Mouse (Mus musculus) embryonic stem cell, embryonic (primary cell): ENCODE data around the gene Plet1.

Source experiments
- CTCF ChIA-PET, 4 experiments: fragments of 300-600 bp in 2 of 4; fragments of 350-600 bp in 2 of 4; sonication (Branson Sonifier 250); formaldehyde crosslinking; loops; one replicate each; lab custom pipeline; 2022; ENCODE audit warnings: inconsistent platforms in 2 of 4; lab: Charles Lee
- POLR2A ChIA-PET, 4 experiments: fragments of 300-600 bp in 2 of 4; fragments of 350-600 bp in 2 of 4; sonication (Branson Sonifier 250); formaldehyde crosslinking; loops; one replicate each; lab custom pipeline; 2022; ENCODE audit warnings: antibody characterized with exemption in 4 of 4, inconsistent platforms in 1 of 4; lab: Charles Lee

The Plet1 gene

DNA sequence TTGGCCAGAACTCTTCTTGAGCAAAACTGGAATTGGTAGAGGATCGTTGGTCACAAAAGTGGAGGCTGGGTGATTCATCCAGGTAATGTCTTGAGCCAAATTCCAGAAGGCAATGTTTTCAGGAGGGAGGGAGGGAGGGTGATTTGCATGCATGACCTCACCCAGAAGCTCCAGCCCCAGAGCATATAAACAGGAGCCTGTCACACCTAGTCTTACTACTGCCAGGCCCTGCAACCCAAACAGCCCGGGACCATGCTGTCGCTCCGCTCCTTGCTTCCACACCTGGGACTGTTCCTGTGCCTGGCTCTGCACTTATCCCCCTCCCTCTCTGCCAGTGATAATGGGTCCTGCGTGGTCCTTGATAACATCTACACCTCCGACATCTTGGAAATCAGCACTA, at the start of gene Plet1:
Gene Plet1 (plus strand): TSS at position 215 of the 400 bp plus-strand sequence.
- ChIA-PET CTCF (interaction anchor here in 2 of 4 experiments (0.7 to 1.3 kb wide), 3 partner anchors 13 to 42 kb away, joined by 3 to 4 read pairs (median 3); partner anchors contain the start of gene Pts (in 1 of the 2)), POLR2A (interaction anchor here in 2 of 4 experiments (1.0 to 2.6 kb wide), 9 partner anchors 8 to 370 kb away, joined by 3 to 11 read pairs (median 5); partner anchors contain the start of gene Pts (in 1 of the 2))

DNA sequence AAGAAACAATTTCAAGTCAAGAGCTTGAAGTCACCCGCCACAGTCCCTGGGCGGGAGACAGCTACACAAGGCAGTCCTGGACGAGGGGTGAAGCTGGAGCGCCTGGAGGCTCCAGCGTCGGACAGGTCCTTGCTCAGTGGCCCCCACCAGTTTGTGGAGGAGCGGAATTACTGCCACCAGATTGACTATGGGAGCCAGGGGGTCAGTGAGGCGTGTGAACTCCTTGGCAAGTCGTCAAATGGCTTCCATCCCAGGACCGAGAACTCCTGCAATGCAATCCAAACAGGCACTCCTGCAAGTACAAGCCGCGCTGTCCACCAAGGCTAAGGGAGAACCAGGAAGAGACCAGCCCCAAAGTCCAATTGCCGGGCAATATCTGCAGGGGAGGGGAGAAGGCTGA, 45.3 kb upstream of the Plet1 start:
- CTCF ChIA-PET, result interaction anchor here (0.6 to 3.5 kb wide), 14 partner anchors 9 to 1748 kb away, joined by 3 to 29 read pairs (median 4); partner anchors contain the start of gene Pts (in 4 of the 4)
- POLR2A ChIA-PET, result interaction anchor here in 2 of 4 experiments (0.7 to 1.7 kb wide), 9 partner anchors 8 to 331 kb away, joined by 3 to 7 read pairs (median 3); partner anchors contain the start of gene Pts (in 1 of the 2)

DNA sequence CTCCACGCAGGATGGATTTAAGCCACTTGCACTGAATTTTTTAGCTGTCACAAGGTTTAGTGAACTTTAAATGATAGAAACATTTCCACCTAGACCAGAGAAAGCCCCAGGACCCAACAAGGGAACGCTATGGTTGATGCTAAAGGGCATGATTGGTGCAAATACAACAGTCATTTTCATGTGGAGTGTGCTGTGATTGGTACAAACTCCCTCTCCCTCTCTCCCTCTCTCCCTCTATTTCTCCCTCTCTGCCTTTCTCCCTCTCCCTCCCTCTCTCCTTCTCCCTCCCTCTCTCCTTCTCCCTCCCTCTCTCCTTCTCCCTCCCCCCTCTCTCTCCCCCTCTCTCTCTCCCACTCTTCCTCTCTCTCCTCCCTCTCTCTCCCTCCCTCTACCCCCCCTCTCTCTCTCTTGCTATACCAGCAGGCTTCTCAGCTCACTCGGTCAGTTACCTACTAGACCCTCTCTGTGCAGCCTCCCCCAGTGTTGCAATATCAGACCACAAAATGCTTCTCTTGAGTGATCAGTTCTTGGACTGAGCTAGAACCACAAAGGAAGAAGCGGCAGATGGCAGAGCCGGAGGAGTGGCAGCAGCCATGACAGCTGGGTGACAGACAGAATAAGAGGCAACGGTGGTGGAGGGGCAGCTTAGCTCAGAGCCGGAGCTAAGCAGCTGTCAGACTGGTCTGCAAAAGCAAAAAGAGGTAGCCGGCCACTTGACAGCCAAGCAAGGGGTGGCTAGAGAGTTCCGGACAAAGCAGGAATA, 42.7 kb upstream of the Plet1 start:
- ChIA-PET CTCF (interaction anchor here (0.5 to 3.6 kb wide), 75 partner anchors 8 to 963 kb away, joined by 3 to 80 read pairs (median 4); partner anchors contain the start of genes Pts (in 4 of the 4), Il18 (in 2 of the 4), Bco2 (in 1 of the 4) and Hspb2 (in 1 of the 4)), POLR2A (interaction anchor here (0.6 to 1.8 kb wide), 18 partner anchors 9 to 207 kb away, joined by 3 to 16 read pairs (median 3); partner anchors contain the start of genes Pts (in 4 of the 4), Dlat (in 1 of the 4), Plet1 (in 1 of the 4) and Sdhd (in 1 of the 4))

DNA sequence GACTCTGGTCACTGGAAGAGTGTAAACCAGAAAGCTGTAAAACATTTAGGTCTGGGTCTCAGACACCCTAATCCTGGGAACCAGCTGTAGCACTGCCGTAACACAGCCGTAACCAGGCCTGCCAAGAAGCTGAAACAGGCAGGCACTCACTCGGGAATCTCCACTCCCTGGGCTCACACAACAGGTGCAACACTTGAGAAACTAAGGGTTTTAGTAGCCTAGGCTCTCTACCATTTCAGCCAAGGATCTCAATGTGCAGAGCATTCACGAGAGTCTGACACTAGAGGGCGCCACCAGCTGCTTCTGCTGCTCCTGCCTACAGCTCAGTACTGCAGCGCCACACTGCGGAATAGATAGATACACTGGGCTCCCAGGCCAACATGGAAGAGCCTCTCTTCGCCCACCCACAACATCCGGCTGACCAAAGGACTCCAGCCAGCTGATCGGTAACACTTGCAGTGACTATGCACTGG, 42.0 kb upstream of the Plet1 start:
- POLR2A ChIA-PET, result interaction anchor here (0.6 to 1.8 kb wide), 19 partner anchors 8 to 207 kb away, joined by 3 to 16 read pairs (median 3); partner anchors contain the start of genes Pts (in 4 of the 4), Dlat (in 1 of the 4), Plet1 (in 1 of the 4) and Sdhd (in 1 of the 4)
- CTCF ChIA-PET, result interaction anchor here (0.5 to 3.6 kb wide), 81 partner anchors 8 to 1472 kb away, joined by 3 to 80 read pairs (median 4); partner anchors contain the start of genes Pts (in 4 of the 4), Il18 (in 2 of the 4), Bco2 (in 1 of the 4) and Hspb2 (in 1 of the 4)

DNA sequence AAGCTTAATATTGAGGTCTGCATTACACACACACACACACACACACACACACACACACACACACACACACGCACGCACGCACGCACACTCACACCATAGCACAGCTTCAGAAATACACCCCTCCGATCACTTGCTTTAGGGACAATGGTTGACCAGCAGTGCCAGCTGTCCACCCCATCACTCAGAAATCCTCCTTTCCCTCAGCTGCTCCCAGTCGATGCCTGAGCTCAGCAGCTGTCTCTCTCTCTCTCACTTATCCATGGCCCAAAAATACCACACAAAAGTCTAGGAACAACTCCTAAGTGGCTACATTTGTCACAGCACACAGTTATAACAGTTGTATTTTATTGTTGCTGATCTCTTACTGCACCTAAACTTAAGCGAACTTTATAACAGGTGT, 36.7 kb upstream of the Plet1 start:
- ChIA-PET CTCF (interaction anchor here in 3 of 4 experiments (0.6 to 1.6 kb wide), 3 partner anchors 13 to 71 kb away, joined by 3 to 8 read pairs (median 5); partner anchors contain the start of gene Pts (in 2 of the 3)), POLR2A (interaction anchor here in 2 of 4 experiments (0.5 to 1.8 kb wide), 5 partner anchors 8 to 178 kb away, joined by 3 to 4 read pairs (median 3); no protein-coding TSS in a partner anchor)

DNA sequence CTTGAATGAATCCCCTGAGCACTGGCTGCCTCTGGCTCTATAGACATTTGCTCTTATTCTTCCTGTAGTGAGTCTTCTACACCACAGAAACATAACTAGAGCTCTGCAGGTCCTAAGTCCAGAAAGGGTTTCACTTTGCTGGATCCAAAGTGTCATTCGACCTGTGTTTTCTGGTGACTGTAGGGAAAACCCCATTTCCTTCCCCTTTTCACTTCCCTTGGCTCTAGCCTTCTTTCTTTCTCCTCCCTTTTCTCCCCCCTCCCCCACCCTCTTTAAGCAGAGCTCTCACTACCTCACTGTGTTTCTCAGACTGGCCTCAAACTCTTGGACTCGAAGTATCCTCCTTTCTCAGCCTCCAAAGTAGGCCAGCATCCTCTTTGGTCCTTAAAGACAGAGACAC, 34.8 kb upstream of the Plet1 start:
- CTCF ChIA-PET, result interaction anchor here in 2 of 4 experiments (1.0 to 2.8 kb wide), 3 partner anchors 9 to 69 kb away, joined by 5 to 13 read pairs (median 12); partner anchors contain the start of gene Pts (in 2 of the 2)

DNA sequence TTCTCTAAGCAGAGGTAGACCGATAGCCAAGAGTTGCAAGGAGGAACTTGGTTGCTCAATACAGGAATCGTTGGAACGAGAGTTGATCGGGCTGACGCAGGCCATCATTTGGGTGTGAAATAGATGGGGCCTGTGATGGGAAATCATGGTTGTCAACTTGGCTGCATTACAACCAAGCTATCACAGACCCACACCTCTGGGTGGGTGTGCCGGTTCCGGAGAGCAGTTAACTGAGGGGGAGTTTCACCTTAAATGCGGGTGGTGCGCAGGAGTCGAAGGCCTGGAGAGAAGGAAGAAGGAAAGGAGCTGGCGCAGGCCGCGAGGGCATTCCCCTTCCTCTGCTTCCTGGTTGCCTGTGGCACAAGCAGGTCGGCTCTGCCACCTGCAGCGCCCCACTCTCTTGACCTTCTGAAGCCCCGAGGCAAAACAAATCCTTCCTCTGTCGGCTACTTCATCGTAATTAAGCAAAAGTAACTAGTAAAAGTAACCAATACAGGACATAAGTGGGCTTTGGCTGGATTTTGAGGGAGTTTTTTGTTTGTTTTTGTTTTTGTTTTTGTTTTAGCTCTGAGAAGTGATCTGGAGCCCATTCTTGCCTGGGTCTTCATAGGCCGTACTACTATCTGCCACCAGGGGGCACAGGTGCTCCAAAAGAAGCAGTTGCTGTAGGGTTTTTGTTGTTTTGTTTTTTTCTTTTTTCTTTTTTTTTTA, 31.7 kb upstream of the Plet1 start:
- ChIA-PET POLR2A (interaction anchor here in 3 of 4 experiments (0.9 to 2.6 kb wide), 14 partner anchors 8 to 66 kb away, joined by 3 to 18 read pairs (median 4); partner anchors contain the start of gene Pts (in 3 of the 3)), CTCF (interaction anchor here (0.5 to 4.7 kb wide), 38 partner anchors 8 to 501 kb away, joined by 3 to 93 read pairs (median 4); partner anchors contain the start of genes Pts (in 4 of the 4) and Fdxacb1 (in 1 of the 4))

More for the DNA sequence above, 34.8 kb upstream of the Plet1 start:
- POLR2A ChIA-PET, result interaction anchor here in 1 of 4 experiments (0.6 to 1.3 kb wide), 3 partner anchors 33 to 402 kb away, joined by 3 to 4 read pairs (median 3); partner anchors contain the start of gene Pts

DNA sequence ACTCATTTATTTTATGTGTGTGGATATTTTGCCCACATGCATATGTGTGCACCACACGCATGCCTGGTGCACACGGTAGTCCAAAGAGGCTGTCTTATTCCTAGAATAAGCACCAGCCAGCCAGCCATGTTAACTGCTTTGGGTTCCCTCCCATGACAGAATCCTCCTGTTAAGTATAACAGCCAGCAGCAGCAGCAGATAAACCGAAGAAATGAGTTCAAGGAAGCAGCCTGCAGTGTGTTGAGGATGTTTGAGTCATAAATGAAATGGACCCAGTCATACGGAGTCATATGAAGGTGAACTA, 31.2 kb upstream of the Plet1 start:
- ChIA-PET CTCF (interaction anchor here (0.5 to 4.7 kb wide), 34 partner anchors 8 to 994 kb away, joined by 3 to 93 read pairs (median 5); partner anchors contain the start of genes Pts (in 4 of the 4) and Fdxacb1 (in 1 of the 4)), POLR2A (interaction anchor here in 3 of 4 experiments (0.9 to 2.6 kb wide), 14 partner anchors 8 to 65 kb away, joined by 3 to 18 read pairs (median 4); partner anchors contain the start of gene Pts (in 3 of the 3))

DNA sequence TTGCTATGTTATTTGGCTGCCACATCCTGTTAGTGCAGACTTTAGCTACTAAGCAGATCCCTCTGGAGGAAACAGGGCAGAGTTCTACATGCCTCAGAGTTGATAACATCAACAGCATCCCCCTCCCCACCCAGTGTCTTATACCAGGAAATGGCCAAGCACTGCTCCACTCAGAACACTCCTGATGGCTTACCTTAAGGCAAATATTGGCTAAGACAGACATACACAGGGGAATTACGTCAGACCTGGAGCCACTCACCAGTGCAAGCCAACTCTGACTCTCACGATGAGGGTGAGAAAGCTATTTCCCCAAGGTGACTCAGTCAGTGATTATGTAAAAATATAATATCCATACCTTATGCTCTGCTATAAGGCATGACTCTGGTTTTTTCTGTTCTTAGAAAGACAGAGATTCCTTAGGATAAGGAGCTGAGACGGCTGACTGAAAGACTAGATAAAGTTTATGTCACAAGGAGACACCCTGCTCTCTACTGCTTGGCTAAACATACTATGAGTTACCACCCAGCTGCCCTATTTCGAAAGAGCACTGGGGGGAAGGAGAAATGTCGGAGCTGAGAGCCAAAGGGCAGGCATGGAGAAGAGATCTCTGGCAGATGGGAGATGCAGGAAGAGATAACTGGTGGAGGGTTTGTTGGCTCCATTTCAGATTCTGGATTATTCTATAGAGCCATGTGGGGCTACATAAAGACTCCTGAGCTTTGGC, 23.8 kb upstream of the Plet1 start:
- ChIA-PET POLR2A (interaction anchor here in 3 of 4 experiments (0.7 to 1.6 kb wide), 10 partner anchors 8 to 370 kb away, joined by 3 to 6 read pairs (median 4); partner anchors contain the start of gene Pts (in 1 of the 3)), CTCF (interaction anchor here in 2 of 4 experiments (0.7 to 2.7 kb wide), 6 partner anchors 8 to 58 kb away, joined by 3 to 11 read pairs (median 4); partner anchors contain the start of gene Pts (in 2 of the 2))

DNA sequence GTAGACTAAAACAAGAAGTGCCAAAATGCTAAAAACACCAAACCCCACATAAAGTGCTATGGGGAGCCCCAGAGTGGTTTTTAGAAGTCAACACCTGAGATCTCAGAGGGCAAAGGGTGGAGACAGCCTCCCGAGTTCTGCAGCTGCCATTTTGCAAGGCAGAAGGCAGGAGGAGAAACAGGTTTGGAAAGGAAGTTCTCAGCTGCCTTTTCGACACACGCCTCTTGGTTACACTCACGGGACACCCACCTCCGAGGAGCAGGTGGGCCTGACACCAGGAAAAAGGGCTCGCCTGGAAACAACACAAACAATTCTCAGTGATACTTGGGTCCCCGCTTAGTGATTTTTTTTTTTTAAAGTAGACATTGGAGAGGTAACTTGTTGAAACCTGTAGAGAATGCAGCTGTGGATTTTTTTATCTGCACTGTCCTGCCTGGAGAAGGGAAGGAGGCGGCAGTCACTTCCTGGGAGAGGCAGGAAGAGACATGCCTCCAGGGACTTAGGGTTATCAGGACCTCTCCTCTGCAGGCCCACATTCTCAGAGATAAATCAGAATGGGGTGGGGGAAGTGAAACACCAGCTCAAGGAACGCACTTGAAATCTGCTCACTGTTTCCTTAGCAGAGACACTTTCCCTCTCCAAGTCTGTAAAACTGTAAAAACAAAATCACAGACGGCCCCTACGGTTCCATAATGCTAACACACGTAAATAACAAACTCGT, 23.0 kb upstream of the Plet1 start:
- ChIA-PET POLR2A (interaction anchor here in 3 of 4 experiments (0.7 to 1.6 kb wide), 10 partner anchors 8 to 369 kb away, joined by 3 to 6 read pairs (median 4); partner anchors contain the start of gene Pts (in 1 of the 3)), CTCF (interaction anchor here in 2 of 4 experiments (0.9 to 2.7 kb wide), 4 partner anchors 9 to 57 kb away, joined by 3 to 11 read pairs (median 4); partner anchors contain the start of gene Pts (in 1 of the 2))

DNA sequence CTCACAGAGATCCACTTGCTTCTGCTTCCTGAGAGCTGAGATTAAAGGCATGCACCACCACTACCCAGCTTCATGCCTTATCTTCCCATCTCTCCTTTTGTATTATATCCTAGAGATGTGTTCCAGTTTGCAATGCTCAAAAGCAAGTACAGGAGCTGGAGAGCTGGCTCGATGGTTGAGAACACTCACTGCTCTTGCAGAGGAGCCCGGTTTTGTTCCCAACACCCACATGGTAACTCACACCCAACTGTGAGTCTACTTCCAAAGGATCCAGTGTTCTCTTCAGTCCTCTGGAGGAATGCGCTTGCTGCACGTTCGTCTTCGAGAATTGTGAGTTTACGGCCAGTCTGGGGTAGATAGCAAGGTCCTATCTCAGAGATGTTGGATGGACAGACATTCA, 19.0 kb upstream of the Plet1 start:
- ChIA-PET POLR2A (interaction anchor here in 1 of 4 experiments (0.9 kb wide), 1 partner anchor 19 kb away, joined by 4 read pairs; the partner anchor contains the start of gene Plet1), CTCF (interaction anchor here in 3 of 4 experiments (0.7 to 1.4 kb wide), 4 partner anchors 12 to 53 kb away, joined by 3 to 4 read pairs (median 3); partner anchors contain the start of gene Pts (in 2 of the 3))

DNA sequence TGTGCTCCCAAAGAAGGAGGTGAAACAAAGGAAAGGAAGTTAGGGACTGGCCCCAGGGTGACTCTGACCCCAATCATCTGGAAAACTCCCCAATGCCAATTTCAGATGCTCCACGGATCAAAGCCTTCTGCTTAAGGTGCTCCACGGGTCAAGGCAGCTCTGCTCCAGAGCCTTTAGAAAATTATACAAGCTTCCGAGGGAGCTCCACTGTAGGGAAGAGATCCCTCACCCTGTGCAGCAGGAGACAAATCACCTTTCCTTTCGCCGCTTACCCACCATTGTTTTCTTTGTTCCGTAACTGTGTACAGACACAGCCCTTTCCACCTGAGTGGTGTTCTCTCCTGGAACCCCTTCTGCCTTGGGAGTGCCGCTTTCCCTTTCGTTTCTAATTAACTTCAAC, 18.6 kb upstream of the Plet1 start:
- CTCF ChIA-PET, result interaction anchor here in 3 of 4 experiments (0.7 to 1.4 kb wide), 5 partner anchors 13 to 53 kb away, joined by 3 to 4 read pairs (median 3); partner anchors contain the start of gene Pts (in 3 of the 3)

DNA sequence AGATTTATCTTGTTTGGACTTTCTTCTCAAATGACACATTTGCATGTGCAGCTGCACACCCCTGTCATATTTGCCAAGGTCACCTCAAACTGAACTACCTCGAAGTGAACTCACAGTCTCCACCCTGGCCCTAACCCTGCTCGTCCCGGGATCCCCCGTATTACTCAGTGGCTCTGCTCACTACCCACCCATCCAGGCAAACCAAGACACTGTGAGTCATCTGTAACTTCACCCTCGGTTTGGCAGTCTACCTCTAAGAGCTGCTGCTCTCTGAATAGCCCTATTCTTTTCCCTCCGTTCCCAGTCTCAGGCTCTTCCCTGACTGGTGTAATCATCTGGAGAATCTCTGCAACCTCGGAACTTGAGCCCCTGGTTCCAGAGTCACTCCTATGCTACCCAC, 17.7 kb upstream of the Plet1 start:
- ChIA-PET CTCF (interaction anchor here in 2 of 4 experiments (0.9 to 1.4 kb wide), 2 partner anchors 52 kb away, joined by 3 to 6 read pairs; partner anchors contain the start of gene Pts (in 2 of the 2)), POLR2A (interaction anchor here in 1 of 4 experiments (1.9 kb wide), 1 partner anchor 13 kb away, joined by 7 read pairs; no protein-coding TSS in a partner anchor)

More for the DNA sequence above, 18.6 kb upstream of the Plet1 start:
- POLR2A ChIA-PET, result interaction anchor here in 1 of 4 experiments (0.9 kb wide), 1 partner anchor 18 kb away, joined by 4 read pairs; the partner anchor contains the start of gene Plet1

DNA sequence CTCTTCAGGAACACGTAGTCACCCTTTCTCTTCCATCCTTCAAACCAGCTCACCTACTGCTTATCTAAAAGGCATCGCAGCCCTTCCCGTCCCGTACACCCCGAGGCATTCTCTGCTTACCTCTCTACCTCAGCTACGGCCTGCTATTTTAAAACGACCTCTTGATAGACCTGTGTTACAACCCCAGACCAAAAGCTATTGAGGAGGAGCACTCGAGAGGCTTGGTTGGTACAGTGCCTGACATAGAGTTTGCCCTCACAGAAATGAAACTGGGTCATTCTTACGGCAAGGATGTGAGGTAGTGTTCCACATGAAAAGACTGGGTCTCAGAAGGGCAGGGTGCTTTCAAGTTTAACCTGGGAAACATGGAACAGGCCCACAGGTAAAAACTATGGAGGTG, 17.1 kb upstream of the Plet1 start:
- ChIA-PET CTCF (interaction anchor here in 1 of 4 experiments (1.4 kb wide), 1 partner anchor 51 kb away, joined by 6 read pairs; the partner anchor contains the start of gene Pts), POLR2A (interaction anchor here in 1 of 4 experiments (1.0 to 1.9 kb wide), 2 partner anchors 12 to 18 kb away, joined by 4 to 7 read pairs; no protein-coding TSS in a partner anchor)

DNA sequence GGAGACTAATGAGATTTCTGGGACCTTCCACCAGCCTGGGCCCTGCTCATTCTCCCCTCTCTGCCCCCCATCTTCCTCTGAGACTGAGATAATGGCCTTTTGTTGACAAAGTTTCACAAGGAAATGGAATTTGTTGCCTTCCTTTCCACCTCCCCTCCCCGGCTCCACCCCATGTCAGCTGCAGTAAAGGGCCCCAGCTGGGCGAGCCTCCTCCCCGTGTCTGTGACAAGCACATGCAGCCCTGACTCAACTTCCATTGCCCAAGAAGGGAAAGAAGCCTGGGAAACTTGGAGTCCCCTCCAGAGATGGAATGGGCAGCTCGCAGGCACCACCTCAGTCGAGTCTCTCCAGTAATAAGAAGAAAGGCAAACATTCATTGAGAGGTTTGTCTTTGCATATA, 15.5 kb upstream of the Plet1 start:
- POLR2A ChIA-PET, result interaction anchor here in 1 of 4 experiments (1.1 kb wide), 1 partner anchor 8 kb away, joined by 4 read pairs; no protein-coding TSS in a partner anchor
- CTCF ChIA-PET, result interaction anchor here in 1 of 4 experiments (1.2 kb wide), 1 partner anchor 50 kb away, joined by 4 read pairs; the partner anchor contains the start of gene Pts
